Mouse (Mus musculus): ENCODE data around the gene Stard10. TPM values are rescaled to one million over a fixed set of nuclear protein-coding genes. Genes with fewer than 3 reads are reported as not detected.

The Stard10 gene
- polyA plus RNA-seq, 1 experiment from 2014 or later = 46.5 TPM

DNA sequence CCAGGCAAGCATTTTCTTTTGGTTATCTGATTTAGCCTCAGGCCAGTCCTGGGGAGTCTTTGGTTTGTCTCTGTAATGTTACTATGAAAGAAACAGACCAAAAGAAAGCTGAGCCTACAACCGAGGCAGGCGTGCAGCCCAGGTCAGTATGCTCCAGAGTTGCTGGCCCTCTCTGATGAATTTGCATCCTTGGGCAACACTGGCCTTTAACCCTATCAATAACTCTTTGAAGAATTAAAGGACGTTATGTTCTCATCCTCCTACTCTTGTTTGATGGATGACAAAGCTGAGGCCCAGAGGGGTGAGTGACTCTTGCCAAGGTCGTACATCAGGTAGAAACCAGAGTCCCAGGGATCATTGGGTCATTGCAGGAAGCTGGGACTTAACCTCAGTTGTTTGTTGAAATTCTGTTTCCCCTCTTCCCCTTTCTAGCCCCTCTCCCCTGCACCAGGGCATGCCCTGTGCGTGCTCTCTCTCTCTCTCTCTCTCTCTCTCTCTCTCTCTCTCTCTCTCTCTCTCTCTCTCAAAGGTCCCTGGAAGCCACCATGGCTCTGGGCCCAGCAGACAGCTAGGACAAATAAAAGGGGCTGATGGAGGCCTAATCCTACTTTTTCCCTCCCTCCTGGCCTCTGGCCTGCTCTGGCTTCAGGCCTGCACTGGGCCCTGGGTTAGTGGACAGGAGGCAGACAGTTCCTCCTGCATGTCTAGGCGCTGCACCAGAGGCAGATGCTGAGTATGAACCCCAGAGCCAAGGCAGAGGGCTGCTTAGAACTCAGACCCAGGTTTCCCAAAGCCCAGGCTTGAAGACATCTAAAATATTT lies 7.5 kb downstream of the Stard10 start:
- Histone ChIP-seq H3K27ac (ENCODE audit: low read length) (no peak overlapping the region), H3K36me3 (ENCODE audit: control insufficient read depth, insufficient read depth, low read length) (no peaks in the 10 kb centered on the region), H3K4me1 (replicated peaks; ENCODE audit: control insufficient read depth, insufficient read depth, low read length) (peaks cover 31% of the 10 kb centered on the region), H3K4me3 (ENCODE audit: low read length) (no peak overlapping the region), H3K9me3 (ENCODE audit: control insufficient read depth, low read length) (no peaks in the 10 kb centered on the region), H3K9ac (ENCODE audit: low read length) (no peak overlapping the region), H3K4me2 (ENCODE audit: low read depth, low read length) (no peak overlapping the region), H3K27me3 (ENCODE audit: control insufficient read depth, insufficient read depth, low read depth, low read length) (no peaks in the 10 kb centered on the region; the same call in 1 of the 2 replicates)
- ATAC-seq (ENCODE audit: low read depth) = no peak
- 47% methylated on average over 6 of the region's 6 CpGs for WGBS

DNA sequence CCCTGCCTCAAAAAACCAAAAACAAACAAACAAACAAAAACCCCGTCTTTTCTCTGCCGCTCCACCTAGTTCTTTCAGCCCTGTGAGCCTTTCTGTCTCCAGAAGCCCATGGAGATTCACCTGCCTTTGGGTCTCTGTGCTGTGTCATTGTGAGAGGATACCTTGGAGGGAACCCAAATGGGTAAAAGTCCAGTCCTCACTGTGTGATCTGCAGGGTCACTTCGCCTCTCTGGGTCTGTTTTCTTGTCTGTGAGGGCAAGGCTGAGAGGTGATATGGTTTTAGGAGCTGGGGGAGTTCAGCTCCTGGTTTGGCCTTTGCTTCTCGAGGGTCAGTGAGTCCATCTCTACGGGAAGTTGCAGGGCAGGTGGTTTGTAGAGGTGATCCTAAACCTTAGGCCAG lies 9.1 kb downstream of the Stard10 start:
- Histone ChIP-seq H3K27me3 (ENCODE audit: control insufficient read depth, insufficient read depth, low read depth, low read length) (no peaks in the 10 kb centered on the region), H3K9ac (ENCODE audit: low read length) (no peak overlapping the region), H3K9me3 (ENCODE audit: control insufficient read depth, low read length) (no peaks in the 10 kb centered on the region), H3K4me1 (replicated peaks; ENCODE audit: control insufficient read depth, insufficient read depth, low read length) (peaks cover 22% of the 10 kb centered on the region), H3K4me3 (ENCODE audit: low read length) (no peak overlapping the region), H3K4me2 (ENCODE audit: low read depth, low read length) (no peak overlapping the region), H3K27ac (ENCODE audit: low read length) (no peak overlapping the region), H3K36me3 (ENCODE audit: control insufficient read depth, insufficient read depth, low read length) (no peaks in the 10 kb centered on the region)
- 73% methylated on average over 5 of the region's 5 CpGs for WGBS
- ATAC-seq (ENCODE audit: low read depth) = no peak

DNA sequence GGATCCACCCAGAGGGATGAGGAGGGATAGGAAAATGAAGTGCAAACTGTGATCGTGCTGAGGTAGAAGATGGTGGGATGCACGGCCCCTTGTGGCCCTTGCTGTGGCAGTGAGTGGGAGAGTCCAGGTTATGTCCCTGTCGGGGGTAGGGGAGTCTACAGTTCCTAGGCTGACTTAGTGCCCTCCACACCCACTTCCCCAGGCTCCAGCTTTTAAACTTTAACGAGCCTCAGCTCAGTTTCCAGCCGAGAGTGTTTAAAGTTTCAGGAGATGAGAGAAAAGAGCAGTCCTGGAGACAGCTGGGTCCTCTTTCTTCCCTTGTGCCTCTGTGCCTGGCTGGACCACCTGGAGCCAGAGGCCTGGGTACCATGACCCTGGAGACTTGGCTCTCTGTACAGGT lies 10.4 kb downstream of the Stard10 start:
- Histone ChIP-seq H3K27me3 (ENCODE audit: control insufficient read depth, insufficient read depth, low read depth, low read length) (no peaks in the 10 kb centered on the region), H3K4me2 (ENCODE audit: low read depth, low read length) (no peak overlapping the region), H3K27ac (ENCODE audit: low read length) (no peak overlapping the region), H3K9me3 (ENCODE audit: control insufficient read depth, low read length) (no peaks in the 10 kb centered on the region), H3K4me3 (ENCODE audit: low read length) (no peak overlapping the region), H3K9ac (ENCODE audit: low read length) (no peak overlapping the region), H3K4me1 (replicated peaks; ENCODE audit: control insufficient read depth, insufficient read depth, low read length) (peaks cover 22% of the 10 kb centered on the region), H3K36me3 (ENCODE audit: control insufficient read depth, insufficient read depth, low read length) (no peaks in the 10 kb centered on the region)
- no peak for ATAC-seq (ENCODE audit: low read depth)
- 58% methylated on average over 5 of the region's 5 CpGs for WGBS

DNA sequence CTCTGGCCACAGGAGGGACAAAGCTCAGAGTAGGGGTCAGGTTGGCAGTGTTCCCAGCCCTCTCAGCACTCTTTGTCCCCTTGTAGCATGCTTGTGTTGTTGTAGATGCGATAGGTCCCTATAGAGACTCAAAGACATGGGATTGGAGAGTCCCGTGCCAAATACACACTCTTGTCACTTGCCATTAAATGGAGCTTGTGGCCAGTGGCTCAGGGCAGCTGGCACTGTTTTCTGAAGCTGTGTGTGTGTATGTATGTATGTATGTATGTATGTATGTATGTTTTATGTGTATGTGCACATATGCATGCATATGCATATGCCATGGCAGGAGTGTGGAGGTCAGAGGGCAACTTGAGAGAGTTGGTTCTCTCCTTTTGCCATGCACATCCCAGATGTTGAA lies 10.9 kb downstream of the Stard10 start:
- Histone ChIP-seq H3K9ac (ENCODE audit: low read length) (no peak overlapping the region), H3K4me3 (ENCODE audit: low read length) (no peak overlapping the region), H3K36me3 (ENCODE audit: control insufficient read depth, insufficient read depth, low read length) (no peaks in the 10 kb centered on the region), H3K4me2 (ENCODE audit: low read depth, low read length) (no peak overlapping the region), H3K4me1 (replicated peaks; ENCODE audit: control insufficient read depth, insufficient read depth, low read length) (peaks cover 17% of the 10 kb centered on the region), H3K9me3 (ENCODE audit: control insufficient read depth, low read length) (no peaks in the 10 kb centered on the region), H3K27ac (ENCODE audit: low read length) (no peak overlapping the region), H3K27me3 (ENCODE audit: control insufficient read depth, insufficient read depth, low read depth, low read length) (no peaks in the 10 kb centered on the region)
- no peak for ATAC-seq (ENCODE audit: low read depth)
- WGBS = 72% methylated on average over 2 of the region's 2 CpGs

DNA sequence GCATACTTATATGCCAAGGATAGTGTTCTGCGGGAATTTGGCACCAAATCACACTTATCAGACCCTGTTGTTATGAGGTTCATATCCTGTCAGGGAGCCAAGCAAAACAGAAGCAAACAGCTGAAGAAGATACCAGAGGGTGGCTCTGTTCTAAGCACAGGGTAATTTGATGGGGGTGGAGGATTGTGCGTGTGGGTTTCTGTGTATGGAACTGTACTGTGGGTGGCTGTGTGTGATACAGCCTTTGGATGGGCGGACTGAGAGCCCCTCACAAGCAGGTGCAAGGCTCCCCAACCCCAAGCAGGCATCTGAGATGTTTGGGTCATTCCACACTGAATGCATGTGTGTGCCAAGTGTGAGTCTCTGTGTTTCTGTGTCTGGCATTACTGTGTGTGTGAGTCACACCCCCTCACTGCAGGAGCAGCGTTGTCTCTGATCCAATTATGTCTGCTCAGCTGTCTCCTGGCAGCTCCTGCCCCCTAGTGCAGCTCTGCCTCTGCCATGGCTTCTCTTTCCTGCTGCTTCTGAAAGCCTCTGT lies 11.8 kb downstream of the Stard10 start:
- no peak; the same call in 1 of the 2 replicates for ATAC-seq (ENCODE audit: low read depth)
- Histone ChIP-seq H3K9ac (ENCODE audit: low read length) (peak overlapping the region; percentile 7; the same call in 1 of the 2 replicates), H3K27ac (ENCODE audit: low read length) (no peak overlapping the region), H3K4me2 (ENCODE audit: low read depth, low read length) (no peak overlapping the region), H3K9me3 (ENCODE audit: control insufficient read depth, low read length) (no peaks in the 10 kb centered on the region), H3K36me3 (ENCODE audit: control insufficient read depth, insufficient read depth, low read length) (no peaks in the 10 kb centered on the region), H3K4me1 (replicated peaks; ENCODE audit: control insufficient read depth, insufficient read depth, low read length) (peaks cover 12% of the 10 kb centered on the region), H3K27me3 (ENCODE audit: control insufficient read depth, insufficient read depth, low read depth, low read length) (no peaks in the 10 kb centered on the region), H3K4me3 (ENCODE audit: low read length) (no peak overlapping the region)
- 66% methylated on average over 4 of the region's 4 CpGs for WGBS

DNA sequence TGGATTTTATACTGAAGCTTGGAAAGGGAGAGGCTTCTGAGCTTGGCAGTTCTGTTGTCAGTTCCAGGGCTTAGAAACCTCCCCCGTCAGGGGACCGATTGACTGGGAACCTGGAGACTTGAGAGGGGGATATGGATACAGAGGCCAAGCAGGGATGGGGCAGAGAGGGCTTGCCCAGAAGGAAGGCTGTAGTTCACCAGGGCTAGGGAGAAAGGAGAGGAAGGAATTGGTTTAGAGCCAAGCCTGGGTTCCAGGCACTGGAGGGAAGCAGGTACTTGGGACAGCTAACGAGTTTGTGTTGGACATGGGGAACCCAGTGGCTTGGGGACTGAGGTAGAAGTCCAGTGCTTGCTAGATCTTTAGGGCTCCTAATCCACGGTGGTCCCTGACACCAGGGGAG lies 12.7 kb downstream of the Stard10 start:
- 69% methylated on average over 4 of the region's 4 CpGs for WGBS
- H3K36me3 ChIP-seq (ENCODE audit: control insufficient read depth, insufficient read depth, low read length) = no peaks in the 10 kb centered on the region
- H3K27ac ChIP-seq (ENCODE audit: low read length) = no peak overlapping the region
- H3K4me1 ChIP-seq (replicated peaks; ENCODE audit: control insufficient read depth, insufficient read depth, low read length) = peaks cover 5% of the 10 kb centered on the region; the same call in 1 of the 2 replicates
- ATAC-seq (ENCODE audit: low read depth) = no peak
- no peaks in the 10 kb centered on the region for H3K9me3 ChIP-seq (ENCODE audit: control insufficient read depth, low read length)
- no peaks in the 10 kb centered on the region for H3K27me3 ChIP-seq (ENCODE audit: control insufficient read depth, insufficient read depth, low read depth, low read length)
- H3K4me2 ChIP-seq (ENCODE audit: low read depth, low read length) = no peak overlapping the region
- H3K4me3 ChIP-seq (ENCODE audit: low read length) = no peak overlapping the region
- no peak overlapping the region for H3K9ac ChIP-seq (ENCODE audit: low read length)

DNA sequence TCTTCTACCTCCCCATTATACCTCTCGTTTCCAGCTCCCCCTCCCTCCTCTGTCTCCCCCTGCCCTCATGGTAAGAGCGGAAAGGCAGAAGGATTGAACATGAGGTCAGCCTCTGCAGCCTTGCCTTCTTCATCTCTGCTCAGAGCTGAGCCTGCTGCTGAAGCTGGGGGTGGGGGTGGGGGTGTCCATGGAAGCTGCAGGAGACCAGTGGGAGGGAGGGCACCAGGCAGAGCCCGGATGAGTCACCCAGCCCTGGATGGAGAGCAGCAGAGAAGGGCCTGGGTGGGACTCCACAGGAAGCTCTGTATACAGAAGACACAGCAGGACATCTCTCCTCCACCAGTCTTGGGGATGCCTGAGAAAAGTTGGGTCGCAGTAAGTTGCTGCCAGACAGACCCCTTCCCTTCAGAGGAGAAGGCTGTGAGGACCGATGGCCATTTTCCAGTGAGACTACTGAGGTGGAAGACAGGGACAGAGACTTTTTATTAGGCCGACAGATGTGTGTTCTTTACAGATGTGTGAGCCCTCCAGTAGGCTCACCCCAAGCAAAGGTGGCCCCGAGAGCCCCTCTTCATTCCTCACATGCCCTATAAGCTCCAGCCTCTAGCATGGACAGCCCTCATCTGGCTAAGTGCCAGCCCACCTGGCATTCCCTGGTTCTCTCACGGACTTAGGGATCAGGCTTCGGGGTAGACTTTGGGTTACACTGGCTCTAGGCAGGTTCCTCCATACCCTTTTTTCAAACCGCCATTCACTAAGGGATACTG lies 13.4 kb downstream of the Stard10 start:
- Histone ChIP-seq H3K4me1 (replicated peaks; ENCODE audit: control insufficient read depth, insufficient read depth, low read length) (peaks cover 5% of the 10 kb centered on the region; the same call in 1 of the 2 replicates), H3K4me3 (ENCODE audit: low read length) (no peak overlapping the region), H3K27me3 (ENCODE audit: control insufficient read depth, insufficient read depth, low read depth, low read length) (no peaks in the 10 kb centered on the region), H3K27ac (ENCODE audit: low read length) (no peak overlapping the region), H3K4me2 (ENCODE audit: low read depth, low read length) (no peak overlapping the region), H3K9ac (ENCODE audit: low read length) (no peak overlapping the region), H3K9me3 (ENCODE audit: control insufficient read depth, low read length) (no peaks in the 10 kb centered on the region), H3K36me3 (ENCODE audit: control insufficient read depth, insufficient read depth, low read length) (no peaks in the 10 kb centered on the region)
- WGBS = 60% methylated on average over 10 of the region's 10 CpGs
- ATAC-seq (ENCODE audit: low read depth) = no peak

DNA sequence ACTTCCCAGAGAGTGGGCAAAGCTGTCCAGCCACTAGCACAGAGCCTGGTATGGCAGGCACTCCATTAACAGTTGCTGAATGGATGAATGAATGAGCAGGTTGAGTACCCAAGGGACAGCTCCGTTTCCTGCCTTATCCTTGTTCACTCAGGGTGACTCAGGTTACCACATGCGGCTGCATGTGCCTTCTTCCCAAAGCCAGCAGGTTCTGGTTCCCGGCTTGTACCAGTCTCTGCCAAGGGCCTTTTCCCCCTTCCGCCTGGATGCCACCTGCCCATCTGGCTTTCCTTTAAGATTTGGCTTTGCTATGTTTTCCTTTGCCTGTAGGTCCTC lies 13.9 kb downstream of the Stard10 start:
- Histone ChIP-seq H3K4me3 (ENCODE audit: low read length) (no peak overlapping the region), H3K27me3 (ENCODE audit: control insufficient read depth, insufficient read depth, low read depth, low read length) (no peaks in the 10 kb centered on the region), H3K36me3 (ENCODE audit: control insufficient read depth, insufficient read depth, low read length) (no peaks in the 10 kb centered on the region), H3K4me1 (replicated peaks; ENCODE audit: control insufficient read depth, insufficient read depth, low read length) (peaks cover 5% of the 10 kb centered on the region; the same call in 1 of the 2 replicates), H3K9ac (ENCODE audit: low read length) (no peak overlapping the region), H3K27ac (ENCODE audit: low read length) (no peak overlapping the region), H3K9me3 (ENCODE audit: control insufficient read depth, low read length) (no peaks in the 10 kb centered on the region), H3K4me2 (ENCODE audit: low read depth, low read length) (no peak overlapping the region)
- ATAC-seq (ENCODE audit: low read depth) = no peak
- 71% methylated on average over 4 of the region's 4 CpGs for WGBS

DNA sequence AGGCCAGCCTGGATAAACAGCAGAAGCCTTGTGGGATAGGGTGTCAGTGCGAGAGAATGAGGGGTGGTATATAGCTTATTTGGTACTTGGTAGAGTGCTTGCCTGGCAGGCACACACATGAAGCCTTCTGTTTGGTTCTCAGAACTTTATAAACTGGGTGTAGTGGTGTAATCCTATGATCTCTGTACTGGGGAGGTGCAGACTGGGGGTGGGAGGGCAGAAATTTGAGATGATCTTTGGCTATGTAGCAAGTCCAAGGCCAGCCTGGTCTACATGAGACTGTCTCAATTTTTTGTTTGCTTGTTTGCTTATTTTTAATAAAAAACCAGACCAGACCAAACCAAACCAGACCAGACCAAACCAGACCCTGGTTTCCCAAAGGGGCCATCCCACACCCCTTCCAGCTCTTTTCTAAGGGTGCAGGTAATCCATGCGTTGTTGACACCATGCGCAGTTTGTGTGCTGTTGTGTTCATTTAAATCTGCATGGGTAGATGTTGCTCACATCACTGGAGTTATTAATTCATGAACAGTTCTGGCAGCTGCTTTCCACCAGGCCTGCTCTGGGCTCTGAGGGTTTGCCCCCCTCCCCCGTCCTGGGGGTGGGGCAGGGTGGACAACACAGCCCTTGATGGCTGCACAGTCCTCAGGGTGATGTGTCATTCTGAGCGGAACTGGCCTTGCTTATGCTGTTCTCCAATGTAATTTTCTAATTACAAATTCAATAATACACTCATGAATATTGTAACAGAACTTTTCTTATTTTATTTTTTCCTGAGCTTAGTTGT lies 15.4 kb downstream of the Stard10 start:
- Histone ChIP-seq H3K9ac (ENCODE audit: low read length) (no peak overlapping the region), H3K4me3 (ENCODE audit: low read length) (no peak overlapping the region), H3K4me1 (replicated peaks; ENCODE audit: control insufficient read depth, insufficient read depth, low read length) (peaks cover 5% of the 10 kb centered on the region; the same call in 1 of the 2 replicates), H3K27me3 (ENCODE audit: control insufficient read depth, insufficient read depth, low read depth, low read length) (no peaks in the 10 kb centered on the region), H3K27ac (ENCODE audit: low read length) (no peak overlapping the region), H3K36me3 (ENCODE audit: control insufficient read depth, insufficient read depth, low read length) (no peaks in the 10 kb centered on the region), H3K9me3 (ENCODE audit: control insufficient read depth, low read length) (no peaks in the 10 kb centered on the region), H3K4me2 (ENCODE audit: low read depth, low read length) (no peak overlapping the region)
- no peak for ATAC-seq (ENCODE audit: low read depth)
- 87% methylated on average over 5 of the region's 5 CpGs for WGBS
